29 mouse cellular contexts compared by ENCODE assay signal in the genomic region with DNA sequence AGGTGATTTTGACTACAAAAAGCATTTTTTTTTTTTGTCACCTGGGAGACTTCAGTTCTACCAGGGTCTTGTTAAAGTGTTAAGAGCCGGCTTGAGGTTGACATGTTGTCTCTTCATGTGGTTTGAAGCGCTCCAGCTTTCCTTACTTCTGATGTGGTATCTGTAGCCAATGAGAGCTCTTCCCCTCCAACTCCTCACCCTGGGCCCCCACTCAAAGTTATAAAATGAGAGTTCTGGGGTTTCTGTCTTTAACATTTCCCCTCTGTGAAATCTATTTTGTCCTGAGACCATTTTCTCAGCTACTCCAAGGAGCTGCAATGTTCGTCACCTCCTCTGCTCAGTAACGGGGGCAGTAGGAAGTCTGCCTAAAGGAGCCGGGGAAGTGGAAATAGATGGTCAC.
DNase-seq lines count a peak whose midpoint lies in the region; ATAC-seq and TF ChIP-seq lines count a peak whose summit lies in the region.
"Had no signal": no experiment of that assay in that cellular context is flagged by ENCODE, and none has a peak within 500 bp of the region (broad histone marks: within the 10 kb centered on the region; RNA-seq: fewer than 3 reads in every experiment).

No protein-coding gene starts in this region.

- no peaks in the 10 kb centered on the region; the same call in 1 of the 2 replicates for H3K27me3 ChIP-seq in thymus, adult 2 months (ENCODE audit: control insufficient read depth, insufficient read depth, low read length)
- H3K27me3 ChIP-seq in midbrain, embryonic 11.5 days (ENCODE audit: control insufficient read depth, insufficient read depth, low read length): no peaks in the 10 kb centered on the region; the same call in 1 of the 2 replicates
- H3K27me3 ChIP-seq in hindbrain, postnatal 0 days (ENCODE audit: insufficient read depth, low read length): 0 out of 2 replicates have a peak, but pooled peaks cover 5% of the 10 kb centered on the region
- H3K27me3 ChIP-seq: limb, embryonic 13.5 days; liver, embryonic 13.5 days; neural tube, embryonic 12.5 days had no signal

- no peaks in the 10 kb centered on the region for H3K36me3 ChIP-seq in thymus, adult 2 months (ENCODE audit: control insufficient read depth, insufficient read depth, low read length)
- H3K36me3 ChIP-seq in midbrain, embryonic 11.5 days (ENCODE audit: control insufficient read depth, insufficient read depth, low read length): no peaks in the 10 kb centered on the region
- no peaks in the 10 kb centered on the region for H3K36me3 ChIP-seq in hindbrain, postnatal 0 days (ENCODE audit: insufficient read depth, low read length)
- H3K36me3 ChIP-seq: embryonic facial prominence, embryonic 10.5 days; heart, embryonic 12.5 days; hindbrain, embryonic 12.5 days; limb, embryonic 13.5 days; liver, embryonic 13.5 days; neural tube, embryonic 12.5 days had no signal

- no peak for TF ChIP-seq POLR2A in thymus, adult 2 months (IDR thresholded peaks at IDR 0.05; ENCODE audit: control insufficient read depth, extremely low read depth, insufficient read depth, low read length, poor library complexity)

- no peak overlapping the region for H3K4me3 ChIP-seq in thymus, adult 2 months (ENCODE audit: control insufficient read depth, insufficient read depth, low read length)
- H3K4me3 ChIP-seq in midbrain, embryonic 11.5 days (ENCODE audit: low read depth, low read length): no peak overlapping the region
- H3K4me3 ChIP-seq in hindbrain, postnatal 0 days (ENCODE audit: low read length): no peak overlapping the region
- H3K4me3 ChIP-seq: embryonic facial prominence, embryonic 10.5 days; heart, embryonic 12.5 days; hindbrain, embryonic 12.5 days; layer of hippocampus, adult 2 months; limb, embryonic 13.5 days; liver, embryonic 13.5 days; neural tube, embryonic 12.5 days had no signal

- H3K4me1 ChIP-seq in thymus, adult 2 months (replicated peaks; ENCODE audit: control insufficient read depth, insufficient read depth, low read length): peaks cover 62% of the 10 kb centered on the region
- peaks cover 19% of the 10 kb centered on the region for H3K4me1 ChIP-seq in midbrain, embryonic 11.5 days (ENCODE audit: control insufficient read depth, insufficient read depth, low read length)
- H3K4me1 ChIP-seq in hindbrain, postnatal 0 days (ENCODE audit: insufficient read depth, low read length): peaks cover 13% of the 10 kb centered on the region; the same call in 1 of the 2 replicates
- H3K4me1 ChIP-seq: liver, embryonic 13.5 days had no signal

- no peak overlapping the region for H3K9ac ChIP-seq in midbrain, embryonic 11.5 days (ENCODE audit: low read length)
- no peak overlapping the region for H3K9ac ChIP-seq in hindbrain, postnatal 0 days (replicated peaks; ENCODE audit: low read length)
- H3K9ac ChIP-seq: heart, embryonic 12.5 days; hindbrain, embryonic 12.5 days; limb, embryonic 13.5 days; liver, embryonic 13.5 days; neural tube, embryonic 12.5 days had no signal

- peak overlapping the region; percentile 94 for H3K27ac ChIP-seq in thymus, adult 2 months (ENCODE audit: control insufficient read depth, insufficient read depth, low read length)
- H3K27ac ChIP-seq in midbrain, embryonic 11.5 days (ENCODE audit: low read depth, low read length): no peak overlapping the region
- H3K27ac ChIP-seq in hindbrain, postnatal 0 days: no peak overlapping the region
- H3K27ac ChIP-seq: hindbrain, embryonic 12.5 days; layer of hippocampus, adult 2 months; limb, embryonic 13.5 days; liver, embryonic 13.5 days; neural tube, embryonic 12.5 days; stomach, postnatal 0 days had no signal

- DNase-seq in spleen, postnatal 36 days (ENCODE audit: low spot score in 2 of 2): peak; percentile 43 to 49
- no peak for DNase-seq in spleen, postnatal 14 days (ENCODE audit: low spot score in 2 of 2)
- DNase-seq in thymus, adult 2 months: peak; percentile 80
- DNase-seq in thymus, postnatal 4 days: peak; percentile 60
- no peak for DNase-seq in midbrain, embryonic 11.5 days (ENCODE audit: low spot score, missing footprints)
- DNase-seq in hindbrain, postnatal 0 days (ENCODE audit: low spot score): no peak
- DNase-seq: adrenal gland, adult 2 months; cerebellum, adult 11-12 months; cerebellum, postnatal 10 days; gastrocnemius, postnatal 25 days; heart, adult 18-20 months; heart, postnatal 14 days; kidney, adult 2 months; kidney, postnatal 10 days; layer of hippocampus, postnatal 36 days; liver, embryonic 13.5 days; lung, adult 2 months; lung, postnatal 36 days; retina, postnatal 1 day had no signal

- peak; percentile 67 for ATAC-seq in inflammation-experienced regulatory T-cells, adult 6 months
- ATAC-seq in midbrain, embryonic 11.5 days (ENCODE audit: low FRiP score): no peak
- ATAC-seq in hindbrain, postnatal 0 days: no peak
- ATAC-seq in megakaryocyte-erythroid progenitor cell, adult 5-6 weeks (replicated peaks; ENCODE audit: low FRiP score, low TSS enrichment, poor library complexity, severe bottlenecking): no peak
- ATAC-seq: forebrain, embryonic 16.5 days had no signal

- no peaks in the 10 kb centered on the region for H3K9me3 ChIP-seq in midbrain, embryonic 11.5 days (ENCODE audit: control insufficient read depth, low read length)
- H3K9me3 ChIP-seq in hindbrain, postnatal 0 days (ENCODE audit: low read length): no peaks in the 10 kb centered on the region
- H3K9me3 ChIP-seq: embryonic facial prominence, embryonic 10.5 days; heart, embryonic 12.5 days; hindbrain, embryonic 12.5 days; limb, embryonic 13.5 days; liver, embryonic 13.5 days; neural tube, embryonic 12.5 days had no signal

- H3K4me2 ChIP-seq in midbrain, embryonic 11.5 days: no peak overlapping the region
- H3K4me2 ChIP-seq in hindbrain, postnatal 0 days (ENCODE audit: low read depth, low read length): no peak overlapping the region
- H3K4me2 ChIP-seq: heart, embryonic 12.5 days; hindbrain, embryonic 12.5 days; limb, embryonic 13.5 days; liver, embryonic 13.5 days; neural tube, embryonic 12.5 days had no signal

- WGBS in thymus, adult 2 months: 6% methylated on average over 5 of the region's 5 CpGs
- 94% methylated on average over 5 of the region's 5 CpGs for WGBS in midbrain, embryonic 11.5 days
- 93% methylated on average over 5 of the region's 5 CpGs for WGBS in hindbrain, postnatal 0 days

- no peak for TF ChIP-seq CTCF in thymus, adult 2 months (IDR thresholded peaks at IDR 0.05; ENCODE audit: borderline replicate concordance, control insufficient read depth, extremely low read depth, insufficient read depth, low read length, poor library complexity)
- no peak for TF ChIP-seq CTCF in hindbrain, postnatal 0 days (IDR thresholded peaks at IDR 0.05; ENCODE audit: low read depth)

Comparison
In these comparisons a context has a peak if more than half of its experiments do, and no peak if none do; other contexts are left out.
1. DNase-seq: peak in spleen, postnatal 36 days (2 of 2), thymus, adult 2 months (single experiment) and thymus, postnatal 4 days (single experiment); none in spleen, postnatal 14 days (0 of 2), midbrain, embryonic 11.5 days (single experiment) and hindbrain, postnatal 0 days (single experiment).